Mouse (Mus musculus) embryonic facial prominence, embryonic 14.5 days (tissue): ENCODE measurements at regions not wholly inside any gene's neighbourhood (a gene's known extent, or its start where the extent isn't known, plus 50 kb on each side); places are given as distances from the start of the nearest gene placed in this dataset.

Source experiments
- ATAC-seq: fragments of 200-750 bp; cut with Nextera tagmentation; 2 replicates; pipeline ENCODE4 v1.8.0; 2017; ENCODE audit warnings: low read depth, moderate number of reproducible peaks, moderate TSS enrichment
- DNase-seq: peaks from one replicate; pipeline ENCODE4 v3.0.0-alpha.2; 2015; ENCODE audit warnings: low spot score
- H3K27ac ChIP-seq: fragments of 300-500 bp; sonication (generic); replicated peaks from 2 replicates; pipeline ENCODE4 v1.5.1; 2014; ENCODE audit warnings: low read depth, mild to moderate bottlenecking, low read length, moderate library complexity
- H3K27me3 ChIP-seq: fragments of 300-500 bp; sonication (generic); replicated peaks from 2 replicates; pipeline ENCODE4 v1.6.1; 2014; ENCODE audit warnings: low read length; ENCODE audit not compliant: control insufficient read depth, insufficient read depth
- H3K36me3 ChIP-seq: fragments of 300-500 bp; sonication (generic); 2 replicates; pipeline ENCODE4 v1.6.1; 2014; ENCODE audit warnings: low read length, mixed read lengths; ENCODE audit not compliant: control insufficient read depth, insufficient read depth
- H3K4me1 ChIP-seq: fragments of 300-500 bp; sonication (generic); 2 replicates; pipeline ENCODE4 v1.6.1; 2014; ENCODE audit warnings: antibody characterized with exemption, low read length; ENCODE audit not compliant: control insufficient read depth, insufficient read depth
- H3K4me2 ChIP-seq: fragments of 300-500 bp; sonication (generic); 2 replicates; pipeline ENCODE4 v1.6.1; 2014; ENCODE audit warnings: low read depth, mild to moderate bottlenecking, low read length, moderate library complexity, mixed read lengths
- H3K4me3 ChIP-seq: fragments of 300-500 bp; sonication (generic); 2 replicates; pipeline ENCODE4 v1.5.1; 2014; ENCODE audit warnings: low read depth, mild to moderate bottlenecking, low read length
- H3K9ac ChIP-seq: fragments of 300-500 bp; sonication (generic); 2 replicates; pipeline ENCODE4 v1.6.1; 2014; ENCODE audit warnings: low read depth, mild to moderate bottlenecking, low read length, moderate library complexity, mixed read lengths
- H3K9me3 ChIP-seq: fragments of 300-500 bp; sonication (generic); 2 replicates; pipeline ENCODE4 v1.6.1; 2016; ENCODE audit warnings: low read length; ENCODE audit not compliant: control insufficient read depth
- WGBS: fragments of 180-500 bp; shearing (Covaris S2); extraction: QIAGEN DNeasy Blood & Tissue Kit; methylation state at CpG from one replicate; pipeline ENCODE4 v1.1.7; 2014; 5-methylcytosine and 5-hydroxymethylcytosine counted together

- DNase-seq (no peak), ATAC-seq (no peak)
- Histone ChIP-seq H3K27me3 (no peaks in the 10 kb centered on the region), H3K27ac (no peak overlapping the region), H3K4me3 (no peak overlapping the region), H3K9me3 (no peaks in the 10 kb centered on the region), H3K9ac (no peak overlapping the region), H3K4me2 (no peak overlapping the region), H3K36me3 (no peaks in the 10 kb centered on the region), H3K4me1 (no peaks in the 10 kb centered on the region)
- WGBS: 71% methylated on average over 1 of the region's 1 CpGs
These were observed 110.2 kb upstream of the Gm12695 start for GRCm38 (mm10) chr4:96895223-96895622.

GRCm38 (mm10) chr4:96881077-96881476 lies 96.1 kb upstream of the Gm12695 start:
- no peak overlapping the region for H3K27ac ChIP-seq
- H3K4me1 ChIP-seq: no peaks in the 10 kb centered on the region
- no peak overlapping the region for H3K4me2 ChIP-seq
- no peak overlapping the region for H3K9ac ChIP-seq
- ATAC-seq: no peak
- H3K27me3 ChIP-seq: no peaks in the 10 kb centered on the region
- H3K36me3 ChIP-seq: no peaks in the 10 kb centered on the region
- no peak for DNase-seq
- no peaks in the 10 kb centered on the region for H3K9me3 ChIP-seq
- H3K4me3 ChIP-seq: no peak overlapping the region
- WGBS: 67% methylated on average over 2 of the region's 2 CpGs

GRCm38 (mm10) chr4:96878016-96878415 lies 93.0 kb upstream of the Gm12695 start:
- Histone ChIP-seq H3K27ac (no peak overlapping the region), H3K4me3 (no peak overlapping the region), H3K9ac (no peak overlapping the region), H3K4me2 (no peak overlapping the region), H3K36me3 (no peaks in the 10 kb centered on the region), H3K27me3 (no peaks in the 10 kb centered on the region), H3K4me1 (no peaks in the 10 kb centered on the region), H3K9me3 (no peaks in the 10 kb centered on the region)
- DNase-seq (no peak), ATAC-seq (no peak)
- WGBS: 42% methylated on average over 1 of the region's 1 CpGs

- no peak for ATAC-seq
These were observed 89.7 kb upstream of the Gm12695 start for GRCm38 (mm10) chr4:96874644-96875043.

GRCm38 (mm10) chr4:96845170-96845569 lies 60.2 kb upstream of the Gm12695 start:
- 61% methylated on average over 3 of the region's 3 CpGs for whole genome bisulfite sequencing
- Histone ChIP-seq H3K36me3 (no peaks in the 10 kb centered on the region), H3K9me3 (no peaks in the 10 kb centered on the region), H3K4me3 (no peak overlapping the region), H3K27ac (no peak overlapping the region), H3K9ac (no peak overlapping the region), H3K4me1 (no peaks in the 10 kb centered on the region), H3K27me3 (no peaks in the 10 kb centered on the region), H3K4me2 (no peak overlapping the region)
- ATAC-seq (no peak), DNase-seq (no peak)

More at GRCm38 (mm10) chr4:96874644-96875043, 89.7 kb upstream of the Gm12695 start:
- Histone ChIP-seq H3K4me1 (no peaks in the 10 kb centered on the region), H3K4me2 (no peak overlapping the region), H3K4me3 (no peak overlapping the region), H3K27ac (no peak overlapping the region), H3K9ac (no peak overlapping the region), H3K27me3 (no peaks in the 10 kb centered on the region), H3K9me3 (no peaks in the 10 kb centered on the region), H3K36me3 (no peaks in the 10 kb centered on the region)
- DNase-seq: peak; percentile 16
